ENCODE assay signal across 17 mouse cellular contexts in the genomic region with DNA sequence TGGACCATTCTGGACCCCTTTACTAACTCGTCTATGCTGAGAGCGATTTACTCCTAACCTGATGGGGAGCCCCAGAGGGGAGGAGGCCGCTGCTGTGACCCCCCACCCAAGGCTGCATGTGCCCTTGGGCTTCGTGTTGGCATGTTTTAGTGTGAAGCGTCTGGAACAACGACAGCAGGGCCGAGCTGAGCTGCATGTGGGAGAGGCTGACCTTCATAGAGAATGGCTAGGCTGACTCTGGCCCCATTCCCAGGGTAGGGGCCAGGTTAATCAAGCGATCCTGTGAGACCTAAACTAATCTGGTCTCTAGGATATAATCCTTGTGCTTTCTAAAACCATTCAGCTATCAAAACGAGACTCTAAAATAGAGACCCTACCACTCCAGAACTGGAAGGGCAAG. TPM values are rescaled to one million over a fixed set of nuclear protein-coding genes. Genes with fewer than 3 reads are reported as not detected.
DNase-seq lines count a peak whose midpoint lies in the region; ATAC-seq and TF ChIP-seq lines count a peak whose summit lies in the region.
"Had no signal": no experiment of that assay in that cellular context is flagged by ENCODE, and none has a peak within 500 bp of the region (broad histone marks: within the 10 kb centered on the region; RNA-seq: fewer than 3 reads in every experiment).

No protein-coding gene starts in this region.

- H3K4me3 ChIP-seq in kidney, adult 2 months (ENCODE audit: insufficient read depth, low read depth, low read length): no peak overlapping the region
- H3K4me3 ChIP-seq in lung, embryonic 14.5 days (ENCODE audit: low read depth, low read length): no peak overlapping the region
- H3K4me3 ChIP-seq in lung, adult 2 months (replicated peaks; ENCODE audit: extremely low read depth, low read depth, low read length): no peak overlapping the region
- no peak overlapping the region for H3K4me3 ChIP-seq in stomach, embryonic 16.5 days (replicated peaks; ENCODE audit: low read length)
- H3K4me3 ChIP-seq: layer of hippocampus, adult 2 months; midbrain, embryonic 10.5 days; neural tube, embryonic 13.5 days had no signal

- ATAC-seq in lung, embryonic 14.5 days (ENCODE audit: insufficient read depth): no peak
- ATAC-seq in stomach, embryonic 16.5 days (ENCODE audit: insufficient read depth, low FRiP score): no peak
- ATAC-seq: forebrain, embryonic 14.5 days; inflammation-experienced regulatory T-cells, adult 6 months; Patski had no signal

- no peaks in the 10 kb centered on the region for H3K9me3 ChIP-seq in lung, embryonic 14.5 days (ENCODE audit: low read depth, low read length)
- no peaks in the 10 kb centered on the region for H3K9me3 ChIP-seq in stomach, embryonic 16.5 days (replicated peaks; ENCODE audit: control insufficient read depth, low read length)
- H3K9me3 ChIP-seq: midbrain, embryonic 10.5 days; neural tube, embryonic 13.5 days had no signal

- H3K36me3 ChIP-seq in kidney, adult 2 months (ENCODE audit: control insufficient read depth, insufficient read depth, low read length): no peaks in the 10 kb centered on the region
- peaks cover 64% of the 10 kb centered on the region for H3K36me3 ChIP-seq in lung, embryonic 14.5 days (ENCODE audit: insufficient read depth)
- H3K36me3 ChIP-seq in stomach, embryonic 16.5 days (ENCODE audit: control insufficient read depth, insufficient read depth, low read length): peaks cover 21% of the 10 kb centered on the region; the same call in 1 of the 2 replicates

- H3K27me3 ChIP-seq in kidney, adult 2 months (replicated peaks; ENCODE audit: control insufficient read depth, insufficient read depth, low read length): no peaks in the 10 kb centered on the region
- no peaks in the 10 kb centered on the region for H3K27me3 ChIP-seq in lung, embryonic 14.5 days (ENCODE audit: insufficient read depth, low read length)
- no peaks in the 10 kb centered on the region for H3K27me3 ChIP-seq in stomach, embryonic 16.5 days (ENCODE audit: control insufficient read depth, insufficient read depth, low read length)
- H3K27me3 ChIP-seq: neural tube, embryonic 13.5 days; Patski had no signal

- peak overlapping the region; percentile 36 for H3K27ac ChIP-seq in kidney, adult 2 months (ENCODE audit: insufficient read depth, low read depth, low read length)
- 0 out of 2 replicates have a peak overlapping the region, but pooled peaks have one; percentile 42 for H3K27ac ChIP-seq in lung, embryonic 14.5 days (ENCODE audit: low read depth)
- peak overlapping the region; percentile 57 for H3K27ac ChIP-seq in stomach, embryonic 16.5 days (ENCODE audit: low read length)
- H3K27ac ChIP-seq: layer of hippocampus, adult 2 months; midbrain, embryonic 10.5 days; neural tube, embryonic 13.5 days had no signal

- no peak for TF ChIP-seq CTCF in kidney, adult 2 months (conservative IDR thresholded peaks at IDR 0.05; ENCODE audit: insufficient read depth, insufficient read length, low read depth, low read length)
- no peak for TF ChIP-seq CTCF in lung, embryonic 14.5 days (IDR thresholded peaks at IDR 0.05; ENCODE audit: low read depth)
- TF ChIP-seq CTCF in lung, adult 2 months (IDR thresholded peaks at IDR 0.05; ENCODE audit: insufficient read depth, low read length): no peak

- 39% methylated on average over 9 of the region's 9 CpGs for WGBS in kidney, adult 2 months
- 74% methylated on average over 9 of the region's 9 CpGs for WGBS in lung, embryonic 14.5 days
- WGBS in lung, adult 2 months: 73% methylated on average over 9 of the region's 9 CpGs
- WGBS in stomach, embryonic 16.5 days: 70% methylated on average over 9 of the region's 9 CpGs

- no peak overlapping the region for H3K4me2 ChIP-seq in lung, embryonic 14.5 days
- no peak overlapping the region for H3K4me2 ChIP-seq in stomach, embryonic 16.5 days (ENCODE audit: low read depth, low read length)
- H3K4me2 ChIP-seq: neural tube, embryonic 13.5 days had no signal

- H3K9ac ChIP-seq in lung, embryonic 14.5 days: no peak overlapping the region
- H3K9ac ChIP-seq in stomach, embryonic 16.5 days (ENCODE audit: low read length): peak overlapping the region; percentile 12; the same call in 1 of the 2 replicates
- H3K9ac ChIP-seq: neural tube, embryonic 13.5 days had no signal

- peak; percentile 52 to 54 for DNase-seq in adrenal gland, postnatal 36 days
- DNase-seq in adrenal gland, postnatal 10 days: no peak
- peak; percentile 43 for DNase-seq in kidney, adult 2 months
- DNase-seq in kidney, adult 11 months: no peak
- DNase-seq in lung, embryonic 14.5 days: no peak
- no peak for DNase-seq in lung, adult 2 months
- DNase-seq in Muller cell, postnatal 12 days (ENCODE audit: inconsistent ontology term): no peak
- DNase-seq: cerebellum, adult 8-10 months; lung, postnatal 10 days; thymus, postnatal 14 days had no signal

- no peak for TF ChIP-seq POLR2A in kidney, adult 2 months (IDR thresholded peaks at IDR 0.05; ENCODE audit: low read depth, low read length)
- TF ChIP-seq POLR2A in lung, adult 2 months (IDR thresholded peaks at IDR 0.05; ENCODE audit: borderline replicate concordance, extremely low read depth, low read depth, low read length): no peak

- peaks cover 21% of the 10 kb centered on the region for H3K4me1 ChIP-seq in kidney, adult 2 months (ENCODE audit: control insufficient read depth, insufficient read depth, low read length)
- H3K4me1 ChIP-seq in lung, embryonic 14.5 days (ENCODE audit: insufficient read depth): no peaks in the 10 kb centered on the region
- H3K4me1 ChIP-seq in lung, adult 2 months (ENCODE audit: control insufficient read depth, insufficient read depth, low read length): no peaks in the 10 kb centered on the region
- peaks cover 14% of the 10 kb centered on the region for H3K4me1 ChIP-seq in stomach, embryonic 16.5 days (ENCODE audit: control insufficient read depth, insufficient read depth, low read length)
- H3K4me1 ChIP-seq: midbrain, embryonic 10.5 days had no signal

RNA-seq across cellular contexts. Expression of gene Tkt, which starts 9.6 kb away (rescaled TPM):
- 1,000 to 10,000 TPM; 1,323 to 1,442 TPM for total RNA-seq in adrenal gland, postnatal 36 days (2021)
- 100 to 1,000 TPM; 790 to 884 TPM for total RNA-seq in adrenal gland, postnatal 10 days (2021)
- 393 and 447 TPM in 2 replicates for polyA plus RNA-seq in kidney, adult 2 months (2012; rRNA removed)
- polyA plus RNA-seq in lung, embryonic 14.5 days (2014; fragmentation: Nextera tagmentation; extraction: Ambion mirVana): 145 and 152 TPM in 2 replicates
- polyA plus RNA-seq in lung, adult 2 months (2012; rRNA removed): 223 and 271 TPM in 2 replicates
- 292 and 307 TPM in 2 replicates for polyA plus RNA-seq in stomach, embryonic 16.5 days (2015; fragmentation: Nextera tagmentation; extraction: Ambion mirVana)

Comparison
In these comparisons a context has a peak if more than half of its experiments do, and no peak if none do; other contexts are left out.
1. DNase-seq: peak in adrenal gland, postnatal 36 days (2 of 2) and kidney, adult 2 months (single experiment); none in adrenal gland, postnatal 10 days (single experiment), kidney, adult 11 months (single experiment), lung, embryonic 14.5 days (single experiment), lung, adult 2 months (single experiment) and Muller cell, postnatal 12 days (single experiment).
2. Peak in every context shown above with its lines, with median percentiles within 50 percentile points of each other: H3K27ac ChIP-seq.